Mouse (Mus musculus) urinary bladder, postnatal 36 days (tissue): Measurements from ENCODE around the gene Htr1d.

Experiments used
- DNase-seq, 2 experiments: peaks; one replicate each; pipeline ENCODE4 v3.0.0; 2022; ENCODE audit warnings: low spot score in 2 of 2, mixed read lengths in 1 of 2

The Htr1d gene

GRCm38 (mm10) chr4:136423224-136423623 lies at the start of gene Htr1d:
Gene Htr1d, plus strand, starts transcription at chr4:136423524.
- no peak for DNase-seq

GRCm38 (mm10) chr4:136377001-136377400 lies 46.3 kb upstream of the Htr1d start:
- DNase-seq, result peak; percentile 20 to 33

DNA sequence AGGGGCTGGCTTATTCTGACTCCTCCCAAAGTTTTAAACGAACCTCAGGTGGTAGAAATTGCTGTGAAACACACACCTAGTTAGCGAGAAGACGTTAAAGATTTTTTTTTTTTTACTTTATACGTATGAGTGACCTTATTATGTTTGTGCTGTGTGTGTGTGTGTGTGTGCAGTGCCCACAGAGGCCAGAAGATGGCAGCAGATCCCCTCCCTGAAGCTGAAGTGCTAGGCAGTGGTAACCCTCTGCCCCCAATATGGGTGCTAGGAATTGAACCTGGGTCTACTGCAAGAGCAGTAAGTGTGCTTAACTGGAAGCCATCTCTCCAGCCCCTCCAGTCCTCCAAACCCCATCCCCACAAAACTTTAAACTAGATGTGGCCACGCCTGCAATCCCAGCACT lies 40.3 kb upstream of the Htr1d start:
- DNase-seq, result no peak

GRCm38 (mm10) chr4:136383839-136384238 lies 39.5 kb upstream of the Htr1d start:
- DNase-seq, result no peak

GRCm38 (mm10) chr4:136387261-136387660 lies 36.1 kb upstream of the Htr1d start:
- DNase-seq, result no peak

DNA sequence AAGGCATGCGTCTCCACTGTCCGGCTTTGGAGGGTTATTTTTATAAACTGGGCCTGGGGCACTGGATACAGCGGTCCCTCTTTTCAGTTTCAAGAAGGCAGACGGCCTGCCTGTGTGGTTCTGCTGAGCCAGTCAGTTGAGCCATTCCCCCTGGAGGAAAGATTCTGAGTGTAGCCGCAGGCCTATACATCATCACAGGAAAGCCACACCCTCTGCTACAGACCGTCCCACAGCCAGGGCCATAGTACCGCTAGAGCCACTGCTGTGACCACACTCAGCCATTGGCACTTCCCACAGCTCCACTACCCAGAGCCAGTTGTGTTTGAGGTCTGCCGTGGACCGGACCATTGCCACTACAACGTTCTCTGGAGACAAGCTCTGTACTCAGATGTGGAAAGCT lies 21.5 kb upstream of the Htr1d start:
- DNase-seq, result no peak

DNA sequence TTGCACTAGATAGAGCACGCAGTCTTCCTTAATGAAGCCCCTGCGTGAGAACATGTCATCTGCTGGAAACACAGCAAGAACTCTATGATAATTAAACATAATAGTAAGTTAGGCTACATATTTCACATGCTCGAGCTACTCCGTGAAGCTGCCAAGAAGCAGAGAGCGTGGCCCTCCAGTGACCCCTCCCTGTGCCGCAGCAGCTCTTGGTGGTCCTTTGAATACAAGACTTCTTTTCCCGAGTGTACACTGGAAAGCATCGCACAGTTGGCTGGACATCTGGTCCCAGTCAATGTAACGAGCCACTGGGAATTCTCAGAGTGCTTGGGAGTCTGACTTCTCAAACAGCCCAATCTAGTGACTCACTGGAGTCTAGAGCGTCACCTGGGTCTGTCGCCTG lies 15.5 kb upstream of the Htr1d start:
- DNase-seq, result no peak

DNA sequence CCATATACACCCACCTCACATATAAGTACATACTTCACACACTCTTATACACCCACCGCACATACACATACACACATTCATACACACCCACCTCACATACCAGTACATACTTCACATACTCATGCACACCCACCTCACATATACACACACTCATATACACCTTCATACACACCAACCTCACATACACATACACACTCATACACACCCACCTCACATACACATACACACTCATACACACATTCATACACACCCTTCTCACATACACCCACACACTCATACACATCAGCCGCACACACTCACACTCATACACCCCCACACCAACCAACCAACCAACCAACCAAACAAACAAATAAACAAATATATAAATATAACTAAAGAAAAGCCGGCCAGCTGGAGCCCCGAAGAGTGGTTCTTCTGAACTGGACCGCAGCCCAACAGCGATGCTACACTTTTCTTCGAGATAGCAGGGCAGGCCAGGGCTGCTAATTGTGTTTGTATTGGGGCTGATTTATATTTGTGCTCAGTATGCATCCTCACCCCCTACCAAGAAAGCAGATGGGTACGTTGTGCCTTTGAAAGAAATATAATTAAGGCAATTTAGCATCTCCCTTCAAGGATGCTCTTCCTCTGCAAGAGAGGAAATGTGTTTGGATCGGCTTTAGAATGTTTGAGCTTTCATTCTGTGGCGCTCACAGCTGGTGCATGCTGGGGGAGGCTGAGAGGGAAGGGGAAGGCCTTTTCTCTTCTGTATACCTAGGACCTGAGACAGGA lies 11.1 kb upstream of the Htr1d start:
- DNase-seq, result no peak

DNA sequence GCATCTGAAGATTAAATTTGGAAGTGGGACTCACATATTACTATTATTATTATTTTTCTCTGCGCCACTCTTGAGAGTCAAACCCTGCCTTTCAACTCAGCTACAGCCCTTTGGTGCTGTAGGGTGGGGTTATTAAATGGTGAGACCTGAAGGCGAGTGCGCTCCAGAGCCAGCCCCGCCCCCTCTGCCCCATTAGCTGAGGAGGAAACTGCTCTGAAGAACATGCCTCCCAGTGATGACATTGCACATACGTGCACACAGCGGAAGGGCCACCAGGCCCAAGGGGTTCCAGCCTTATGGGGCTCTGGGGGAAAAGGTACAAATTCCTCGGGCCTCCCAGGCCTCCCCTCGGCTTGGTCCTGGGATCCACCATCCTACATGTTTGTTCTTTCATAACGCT lies 7.8 kb upstream of the Htr1d start:
- no peak for DNase-seq

GRCm38 (mm10) chr4:136418962-136419361 lies 4.4 kb upstream of the Htr1d start:
- no peak for DNase-seq

DNA sequence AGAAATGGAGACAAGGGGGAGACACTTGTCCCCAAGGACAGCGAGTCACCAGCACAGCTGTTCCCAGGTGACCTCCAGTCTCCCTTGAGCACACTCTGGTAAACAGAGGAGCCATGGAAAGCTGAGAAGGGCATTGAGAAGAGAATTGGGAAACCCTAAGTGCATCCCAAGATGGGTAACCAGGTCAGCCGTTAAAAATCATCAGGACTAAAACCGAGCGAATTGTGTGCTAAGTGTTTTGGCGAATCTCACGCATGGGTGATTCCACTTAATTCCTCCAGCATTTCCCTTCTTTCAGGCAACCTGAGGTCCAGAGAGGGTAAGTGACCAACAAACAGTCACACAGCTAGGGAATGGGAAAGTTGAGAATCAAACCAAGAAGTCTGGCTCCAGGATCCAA lies 3.9 kb upstream of the Htr1d start:
- DNase-seq, result no peak

DNA sequence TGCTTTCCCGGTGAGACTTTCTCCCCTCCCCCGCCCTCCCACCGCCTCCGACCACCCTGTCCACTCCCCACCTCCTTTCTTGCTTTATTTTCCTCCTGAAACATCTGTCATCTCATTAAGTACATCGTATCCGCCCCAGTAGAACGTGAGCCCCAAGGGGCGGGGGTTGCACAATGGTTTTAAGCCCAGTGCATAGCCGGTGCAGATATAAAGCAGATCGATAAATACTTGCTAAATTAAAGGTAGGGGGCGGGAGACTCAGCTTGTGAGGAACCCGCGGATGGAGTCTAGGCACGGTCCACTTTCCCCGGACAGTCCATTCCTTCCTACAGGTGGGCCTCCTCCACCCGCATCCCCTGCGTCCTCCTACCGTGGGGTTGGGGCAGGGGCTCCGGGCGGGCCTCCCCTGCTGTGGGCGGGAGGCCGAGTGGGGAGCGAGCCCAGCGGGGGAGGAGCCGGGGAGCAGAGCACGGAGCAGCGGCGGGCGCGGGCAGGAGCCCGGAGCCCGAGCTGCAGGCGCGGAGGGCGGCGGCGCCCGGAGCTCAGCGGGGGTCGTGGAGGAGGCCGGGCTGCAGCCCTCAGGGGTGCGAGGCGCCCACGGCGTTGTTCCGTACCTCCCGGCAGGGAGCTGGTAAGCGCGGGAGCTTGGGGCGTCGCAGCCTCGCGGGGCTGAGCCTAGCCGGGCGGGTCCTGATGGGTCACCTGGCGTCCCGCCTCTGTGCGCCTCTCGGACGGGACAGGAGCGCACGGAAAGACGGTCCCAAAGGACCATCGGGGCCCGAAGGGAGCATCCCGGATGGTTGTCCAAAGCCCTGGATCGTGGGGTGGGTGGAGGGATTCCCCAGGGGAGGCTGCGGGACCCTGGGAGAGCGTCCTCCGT lies 1.0 kb downstream of the Htr1d start:
- DNase-seq, result no peak

- peak in 1 of 2 experiments; percentile 32 for DNase-seq
Measured at GRCm38 (mm10) chr4:136425000-136425288, 1.6 kb downstream of the Htr1d start.

- no peak for DNase-seq
Measured at GRCm38 (mm10) chr4:136430609-136431375, 7.5 kb downstream of the Htr1d start.

DNA sequence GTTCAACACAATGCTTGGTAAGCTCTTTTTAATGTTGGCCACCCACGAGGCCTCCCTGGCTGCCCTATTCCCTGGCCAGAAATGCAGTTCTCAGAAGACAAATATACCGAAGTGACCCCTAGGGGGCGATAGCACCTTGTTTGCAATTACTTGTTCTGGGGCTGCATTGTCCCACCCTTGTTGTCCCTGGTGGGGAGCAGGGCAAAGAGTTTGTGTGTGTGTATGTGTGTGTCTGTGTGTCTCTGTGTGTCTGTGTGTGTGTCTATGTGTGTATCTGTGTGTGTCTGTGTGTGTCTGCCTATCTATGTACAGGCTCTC lies 8.0 kb downstream of the Htr1d start:
- peak in 1 of 2 experiments; percentile 48 for DNase-seq

DNA sequence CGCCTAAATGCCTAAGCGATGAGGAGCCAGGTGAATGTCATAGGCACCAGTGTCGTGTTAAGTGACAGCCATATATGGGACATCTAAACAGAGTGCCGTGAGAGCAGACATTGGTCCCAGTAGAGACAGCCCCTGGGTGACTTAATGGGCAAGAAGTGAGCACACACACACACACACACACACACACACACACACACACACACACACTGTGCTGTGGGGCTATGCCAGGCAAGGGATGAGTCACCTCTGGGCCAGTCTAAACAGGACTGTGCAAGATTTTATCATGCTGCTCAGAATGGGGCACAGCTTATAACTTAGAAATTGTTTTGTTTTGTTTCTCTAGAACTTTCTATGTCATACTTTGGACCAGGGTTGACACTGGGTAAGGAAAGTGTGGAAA lies 10.7 kb downstream of the Htr1d start:
- peak; percentile 64 to 73 for DNase-seq

- DNase-seq, result peak in 1 of 2 experiments; percentile 23
Measured at GRCm38 (mm10) chr4:136439106-136439505, 15.8 kb downstream of the Htr1d start.

- DNase-seq, result no peak
Measured at GRCm38 (mm10) chr4:136441354-136442043, 18.2 kb downstream of the Htr1d start.

- DNase-seq, result no peak
Measured at GRCm38 (mm10) chr4:136444561-136444960, 21.2 kb downstream of the Htr1d start.

- DNase-seq, result no peak
Measured at GRCm38 (mm10) chr4:136449795-136450194, 26.5 kb downstream of the Htr1d start.

GRCm38 (mm10) chr4:136450271-136450670 lies 26.9 kb downstream of the Htr1d start:
- DNase-seq, result no peak

DNA sequence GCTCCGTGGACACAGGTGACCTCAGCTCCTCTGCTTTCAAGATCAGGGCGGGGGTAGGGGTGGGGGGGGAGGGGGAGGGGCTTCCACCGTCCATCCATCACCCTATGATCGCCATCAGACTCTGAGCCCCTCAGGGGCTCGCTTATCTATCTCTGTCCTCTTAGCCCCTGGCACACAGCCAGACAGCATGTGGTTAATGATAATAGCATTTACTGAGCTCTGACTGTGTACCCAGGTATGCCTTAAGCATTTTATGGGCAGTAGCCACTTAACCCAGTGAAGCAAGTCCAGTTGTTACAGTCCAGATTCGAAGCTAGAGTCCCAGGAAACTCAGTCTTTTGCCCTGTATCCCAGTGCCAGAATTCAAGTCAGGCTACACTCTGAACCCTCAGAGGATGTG lies 28.2 kb downstream of the Htr1d start:
- no peak for DNase-seq
